Mouse (Mus musculus): ENCODE data around the gene Ttf1. TPM values are rescaled to one million over a fixed set of nuclear protein-coding genes. Genes with fewer than 3 reads are reported as not detected.

Ttf1 gene
- polyA plus RNA-seq, 1 experiment = 7.2 TPM

DNA sequence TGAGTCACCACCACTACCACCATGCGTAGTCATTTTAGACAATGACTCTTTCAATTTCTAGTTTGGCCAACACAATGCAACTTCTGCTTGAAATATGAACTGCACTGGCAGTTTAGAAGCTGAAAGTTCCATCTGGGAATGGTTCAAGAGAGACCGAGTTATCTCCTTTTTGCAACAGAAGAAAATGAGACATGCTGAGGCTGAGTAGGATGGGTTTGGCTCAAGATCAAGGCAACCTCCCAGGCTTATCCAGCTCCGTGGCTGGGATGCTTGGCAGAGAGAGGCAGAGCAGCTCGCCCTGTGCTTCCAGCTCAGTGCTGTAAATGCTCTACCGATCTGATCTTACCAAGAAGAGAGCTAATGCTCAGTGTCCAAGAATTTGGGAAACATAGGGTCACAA is 34.8 kb upstream of the Ttf1 start:
- TF ChIP-seq CTCF (IDR thresholded peaks at IDR 0.05; ENCODE audit: extremely low read depth, insufficient read depth, insufficient read length, insufficient replicate concordance) (no peak), POLR2A (IDR thresholded peaks at IDR 0.05; ENCODE audit: low read depth, low read length) (no peak)

DNA sequence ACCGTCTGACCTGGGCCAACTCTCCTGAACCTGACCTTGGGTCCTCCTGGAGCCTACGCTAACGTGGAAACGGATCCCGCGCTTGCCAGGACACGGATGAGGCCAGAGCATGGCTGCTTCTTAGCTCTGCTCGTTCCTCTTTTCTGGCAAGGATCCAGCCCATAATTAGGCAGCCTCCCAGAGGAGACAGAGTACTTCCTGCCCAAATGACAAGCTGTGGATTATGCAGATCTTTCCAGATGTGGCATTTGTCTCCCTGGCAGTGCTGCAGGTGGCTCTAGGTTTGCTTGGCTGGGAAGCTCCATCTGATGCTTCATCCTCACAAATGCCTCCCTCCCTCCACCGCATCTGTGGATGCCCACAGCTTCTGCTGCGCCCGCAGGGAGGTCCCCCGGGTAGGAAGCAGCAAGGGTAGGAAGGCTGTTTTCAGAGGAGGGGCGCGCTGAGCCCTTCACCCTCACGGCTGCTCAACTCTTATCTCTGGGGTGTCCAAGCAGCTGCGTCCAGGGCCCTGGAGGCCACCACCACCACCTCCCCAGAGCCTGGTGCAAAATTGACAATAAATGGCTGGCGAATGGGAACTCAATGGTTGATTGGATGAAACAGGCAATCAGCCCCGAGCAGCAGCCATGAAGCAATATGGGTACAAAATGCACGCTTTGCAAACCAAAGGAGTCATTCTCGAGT is 29.9 kb upstream of the Ttf1 start:
- Histone ChIP-seq H3K4me1 (ENCODE audit: control insufficient read depth, insufficient read depth, insufficient read length) (no peaks in the 10 kb centered on the region), H3K36me3 (ENCODE audit: control insufficient read depth, insufficient read depth, low read length) (no peaks in the 10 kb centered on the region), H3K27me3 (ENCODE audit: control insufficient read depth, insufficient read depth, low read length) (no peaks in the 10 kb centered on the region), H3K27ac (ENCODE audit: insufficient read depth, low read length) (no peak overlapping the region), H3K4me3 (ENCODE audit: extremely low read depth, insufficient read depth, insufficient read length) (no peak overlapping the region)
- no peak for DNase-seq (ENCODE audit: low read depth in 1 of 2, low spot score in 2 of 2)
- TF ChIP-seq CTCF (IDR thresholded peaks at IDR 0.05; ENCODE audit: extremely low read depth, insufficient read depth, insufficient read length, insufficient replicate concordance) (no peak), POLR2A (IDR thresholded peaks at IDR 0.05; ENCODE audit: low read depth, low read length) (no peak)
- WGBS = 53% methylated on average over 20 of the region's 20 CpGs

More for the DNA sequence above, 34.8 kb upstream of the Ttf1 start:
- no peak overlapping the region for H3K27ac ChIP-seq (ENCODE audit: insufficient read depth, low read length)
- DNase-seq (ENCODE audit: low read depth in 1 of 2, low spot score in 2 of 2) = no peak
- H3K36me3 ChIP-seq (ENCODE audit: control insufficient read depth, insufficient read depth, low read length) = no peaks in the 10 kb centered on the region
- H3K4me3 ChIP-seq (ENCODE audit: extremely low read depth, insufficient read depth, insufficient read length) = no peak overlapping the region
- 87% methylated on average over 5 of the region's 5 CpGs for WGBS
- no peaks in the 10 kb centered on the region for H3K27me3 ChIP-seq (ENCODE audit: control insufficient read depth, insufficient read depth, low read length)
- H3K4me1 ChIP-seq (ENCODE audit: control insufficient read depth, insufficient read depth, insufficient read length) = no peaks in the 10 kb centered on the region

DNA sequence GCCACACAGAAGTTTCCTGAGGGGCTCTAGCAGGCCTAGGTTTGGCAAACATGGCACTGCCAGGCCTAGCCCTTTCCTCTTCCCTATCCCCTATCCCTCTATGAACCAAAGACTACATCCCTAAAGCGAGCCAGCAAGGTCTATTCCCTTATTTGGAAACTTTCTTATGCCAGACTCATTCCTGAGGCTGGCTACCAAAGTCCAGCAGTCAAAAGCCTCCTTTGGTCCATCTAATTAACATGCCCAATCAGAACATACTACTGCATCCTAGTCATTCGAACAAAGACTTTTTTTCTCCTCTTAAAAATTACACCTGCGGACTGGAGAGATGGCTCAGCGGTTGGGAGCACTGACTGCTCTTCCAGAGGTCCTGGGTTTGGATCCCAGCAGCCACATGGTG is 28.1 kb upstream of the Ttf1 start:
- no peak for DNase-seq (ENCODE audit: low read depth in 1 of 2, low spot score in 2 of 2)
- Histone ChIP-seq H3K27me3 (ENCODE audit: control insufficient read depth, insufficient read depth, low read length) (no peaks in the 10 kb centered on the region), H3K36me3 (ENCODE audit: control insufficient read depth, insufficient read depth, low read length) (no peaks in the 10 kb centered on the region), H3K27ac (ENCODE audit: insufficient read depth, low read length) (no peak overlapping the region), H3K4me1 (ENCODE audit: control insufficient read depth, insufficient read depth, insufficient read length) (no peaks in the 10 kb centered on the region), H3K4me3 (ENCODE audit: extremely low read depth, insufficient read depth, insufficient read length) (no peak overlapping the region)
- 89% methylated on average over 4 of the region's 4 CpGs for WGBS
- TF ChIP-seq CTCF (IDR thresholded peaks at IDR 0.05; ENCODE audit: extremely low read depth, insufficient read depth, insufficient read length, insufficient replicate concordance) (no peak), POLR2A (IDR thresholded peaks at IDR 0.05; ENCODE audit: low read depth, low read length) (no peak)

DNA sequence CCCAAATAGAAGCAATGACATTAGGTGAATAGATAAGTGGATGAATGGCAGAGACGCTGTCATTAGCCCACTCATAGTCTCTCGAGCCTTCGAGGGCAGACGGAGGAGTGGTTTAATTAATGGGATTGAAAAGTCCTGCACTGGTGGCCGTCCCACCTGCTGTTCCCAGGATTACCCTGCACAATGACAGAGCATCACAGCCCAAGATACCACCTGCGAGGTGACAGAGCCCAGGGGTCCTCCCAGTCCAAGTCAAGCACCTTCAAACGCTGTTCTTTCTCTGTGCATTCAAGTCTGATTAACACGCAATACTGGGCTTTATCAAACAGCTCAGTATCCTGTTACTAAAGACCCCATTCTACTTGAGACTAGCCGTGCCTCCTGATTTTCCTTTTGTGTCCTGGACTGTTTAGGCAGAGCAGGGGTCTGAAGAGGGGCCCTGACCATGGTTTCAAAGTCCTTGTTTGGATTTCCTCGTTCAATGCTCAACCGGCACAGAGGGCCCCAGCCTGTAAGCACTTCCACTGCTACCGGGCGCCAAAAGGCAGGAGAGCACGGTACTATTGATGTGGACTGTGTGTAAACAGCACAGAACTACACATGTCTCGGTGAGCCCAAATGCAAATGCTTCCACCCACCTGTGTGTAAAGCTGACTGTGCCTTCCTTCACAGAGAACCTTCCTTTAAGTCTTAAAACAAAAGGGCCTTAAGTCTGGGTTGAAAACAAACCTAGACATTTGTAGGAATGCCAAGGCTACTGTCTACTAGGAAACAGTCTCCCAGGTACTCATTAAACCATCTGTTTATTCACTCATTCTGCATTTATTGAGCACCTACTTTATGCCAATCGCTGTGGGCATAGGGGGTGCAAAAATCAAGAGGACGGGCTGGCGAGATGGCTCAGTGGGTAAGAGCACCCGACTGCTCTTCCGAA is 25.3 kb upstream of the Ttf1 start:
- Histone ChIP-seq H3K27ac (ENCODE audit: insufficient read depth, low read length) (no peak overlapping the region), H3K27me3 (ENCODE audit: control insufficient read depth, insufficient read depth, low read length) (0 out of 2 replicates have a peak, but pooled peaks cover 3% of the 10 kb centered on the region), H3K4me1 (ENCODE audit: control insufficient read depth, insufficient read depth, insufficient read length) (no peaks in the 10 kb centered on the region), H3K4me3 (ENCODE audit: extremely low read depth, insufficient read depth, insufficient read length) (no peak overlapping the region), H3K36me3 (ENCODE audit: control insufficient read depth, insufficient read depth, low read length) (no peaks in the 10 kb centered on the region)
- no peak for DNase-seq (ENCODE audit: low read depth in 1 of 2, low spot score in 2 of 2)
- TF ChIP-seq CTCF (IDR thresholded peaks at IDR 0.05; ENCODE audit: extremely low read depth, insufficient read depth, insufficient read length, insufficient replicate concordance) = no peak
- no peak for TF ChIP-seq POLR2A (IDR thresholded peaks at IDR 0.05; ENCODE audit: low read depth, low read length)
- WGBS = 87% methylated on average over 20 of the region's 20 CpGs

DNA sequence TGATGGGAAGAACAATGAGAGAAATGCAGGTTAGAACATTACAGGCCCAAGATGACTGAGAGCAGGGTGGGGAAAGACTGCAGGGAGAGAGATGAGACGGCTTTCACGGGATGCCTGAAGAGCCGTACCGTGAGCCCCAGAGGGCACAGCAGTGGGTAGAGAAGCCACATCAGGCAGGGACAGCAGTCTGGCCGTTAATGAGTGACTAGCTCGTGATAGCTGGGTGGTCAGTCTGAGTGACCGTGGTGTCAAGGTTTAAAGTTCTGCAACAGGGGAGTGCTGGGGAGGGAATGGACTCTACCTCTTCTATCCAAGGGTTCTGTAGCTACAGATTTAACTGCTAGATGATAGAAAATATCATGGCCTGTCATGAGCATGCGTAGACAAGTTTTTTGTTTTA is 24.4 kb upstream of the Ttf1 start:
- TF ChIP-seq CTCF (IDR thresholded peaks at IDR 0.05; ENCODE audit: extremely low read depth, insufficient read depth, insufficient read length, insufficient replicate concordance) = no peak
- TF ChIP-seq POLR2A (IDR thresholded peaks at IDR 0.05; ENCODE audit: low read depth, low read length) = no peak
- no peaks in the 10 kb centered on the region for H3K36me3 ChIP-seq (ENCODE audit: control insufficient read depth, insufficient read depth, low read length)
- H3K27me3 ChIP-seq (ENCODE audit: control insufficient read depth, insufficient read depth, low read length) = 0 out of 2 replicates have a peak, but pooled peaks cover 3% of the 10 kb centered on the region
- 83% methylated on average over 8 of the region's 8 CpGs for WGBS
- H3K4me3 ChIP-seq (ENCODE audit: extremely low read depth, insufficient read depth, insufficient read length) = no peak overlapping the region
- H3K4me1 ChIP-seq (ENCODE audit: control insufficient read depth, insufficient read depth, insufficient read length) = no peaks in the 10 kb centered on the region
- no peak for DNase-seq (ENCODE audit: low read depth in 1 of 2, low spot score in 2 of 2)
- no peak overlapping the region for H3K27ac ChIP-seq (ENCODE audit: insufficient read depth, low read length)

DNA sequence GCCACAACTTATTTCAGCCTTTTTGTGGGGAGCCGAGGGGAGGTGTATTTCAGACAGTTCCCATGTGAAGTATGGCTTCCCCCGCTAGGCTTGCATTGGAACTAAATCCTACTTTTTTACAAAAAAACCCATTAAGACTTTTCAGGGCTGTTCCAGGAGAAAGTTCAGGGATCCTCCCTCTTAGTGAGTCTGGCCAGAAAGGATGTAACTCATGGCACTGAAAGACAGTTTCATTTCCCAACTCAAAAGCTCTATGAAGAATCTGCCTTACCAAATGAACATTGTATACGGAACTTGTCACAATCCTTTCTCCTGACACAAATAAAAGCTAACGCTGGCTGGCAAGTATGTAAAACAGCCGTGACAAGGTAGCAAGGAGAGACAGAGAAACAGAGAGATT is 20.3 kb upstream of the Ttf1 start:
- Histone ChIP-seq H3K27ac (ENCODE audit: insufficient read depth, low read length) (no peak overlapping the region), H3K4me1 (ENCODE audit: control insufficient read depth, insufficient read depth, insufficient read length) (no peaks in the 10 kb centered on the region), H3K27me3 (ENCODE audit: control insufficient read depth, insufficient read depth, low read length) (0 out of 2 replicates have a peak, but pooled peaks cover 3% of the 10 kb centered on the region), H3K4me3 (ENCODE audit: extremely low read depth, insufficient read depth, insufficient read length) (no peak overlapping the region), H3K36me3 (ENCODE audit: control insufficient read depth, insufficient read depth, low read length) (no peaks in the 10 kb centered on the region)
- WGBS = 45% methylated on average over 5 of the region's 5 CpGs
- DNase-seq (ENCODE audit: low read depth in 1 of 2, low spot score in 2 of 2) = no peak
- TF ChIP-seq POLR2A (IDR thresholded peaks at IDR 0.05; ENCODE audit: low read depth, low read length) (no peak), CTCF (IDR thresholded peaks at IDR 0.05; ENCODE audit: extremely low read depth, insufficient read depth, insufficient read length, insufficient replicate concordance) (no peak)
